Mouse (Mus musculus) retina, postnatal 1 day (tissue): ENCODE data around the gene Slc25a44.
A peak's percentile ranks its signal among the peaks of the same experiment; 100 is the strongest.

ENCODE experiments used
- DNase-seq: peaks from one replicate; pipeline ENCODE4 v3.0.0-alpha.2; 2012

Slc25a44 gene

DNA sequence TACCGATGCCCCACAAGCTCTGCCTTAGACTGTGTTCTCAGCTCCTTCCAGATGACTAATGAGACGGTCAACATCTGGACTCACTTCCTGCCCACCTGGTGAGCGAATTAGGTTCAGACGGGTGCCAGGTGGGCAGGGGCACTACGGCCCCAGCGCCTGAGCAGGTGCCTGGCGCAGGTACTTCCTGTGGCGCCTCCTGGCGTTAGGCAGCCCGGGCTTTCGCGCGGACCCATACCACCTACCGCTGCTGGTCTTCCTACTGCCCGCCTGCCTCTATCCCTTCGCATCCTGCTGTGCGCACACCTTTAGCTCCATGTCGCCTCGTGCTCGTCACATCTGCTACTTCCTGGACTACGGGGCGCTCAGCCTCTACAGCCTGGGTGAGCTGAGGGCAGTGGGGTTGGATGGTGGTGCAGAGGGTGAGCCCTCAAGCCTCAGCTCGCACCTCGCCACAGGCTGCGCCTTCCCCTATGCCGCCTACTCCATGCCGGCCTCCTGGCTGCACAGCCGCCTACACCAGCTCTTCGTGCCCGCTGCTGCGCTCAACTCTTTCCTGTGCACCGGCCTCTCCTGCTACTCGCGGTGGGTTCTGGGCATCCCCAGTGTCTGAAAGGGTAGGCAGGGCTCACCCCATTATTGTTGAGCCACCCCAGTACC, 59.1 kb downstream of the Slc25a44 start:
- DNase-seq: no peak

- DNase-seq: peak; percentile 55
These were observed 60.6 kb downstream of the Slc25a44 start, which contains the start of gene Paqr6 for GRCm38 (mm10) chr3:88364337-88364736. Gene Paqr6 (plus strand): TSS chr3:88364584.

DNA sequence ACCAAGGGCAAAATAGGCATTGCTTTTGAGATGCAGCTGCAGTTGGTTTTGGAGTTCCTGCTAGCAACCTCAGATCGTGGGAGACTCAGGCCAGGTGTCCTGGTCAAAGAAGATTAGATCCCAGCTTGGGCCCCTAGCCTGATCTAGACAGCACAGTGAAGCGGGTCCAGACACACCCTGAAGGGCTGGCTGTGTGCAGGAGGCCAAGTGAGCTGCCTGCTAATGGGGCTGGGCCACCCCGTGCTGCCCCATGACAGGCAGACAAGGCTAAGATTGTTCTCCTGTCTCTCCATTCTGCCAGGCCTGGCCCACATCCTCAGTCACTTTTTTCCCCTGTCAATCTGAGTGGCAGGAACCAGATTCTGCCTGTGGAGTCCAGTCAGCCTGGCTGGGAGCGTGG, 61.2 kb downstream of the Slc25a44 start:
- no peak for DNase-seq

- no peak for DNase-seq
These were observed 63.2 kb downstream of the Slc25a44 start for GRCm38 (mm10) chr3:88361612-88362313.

DNA sequence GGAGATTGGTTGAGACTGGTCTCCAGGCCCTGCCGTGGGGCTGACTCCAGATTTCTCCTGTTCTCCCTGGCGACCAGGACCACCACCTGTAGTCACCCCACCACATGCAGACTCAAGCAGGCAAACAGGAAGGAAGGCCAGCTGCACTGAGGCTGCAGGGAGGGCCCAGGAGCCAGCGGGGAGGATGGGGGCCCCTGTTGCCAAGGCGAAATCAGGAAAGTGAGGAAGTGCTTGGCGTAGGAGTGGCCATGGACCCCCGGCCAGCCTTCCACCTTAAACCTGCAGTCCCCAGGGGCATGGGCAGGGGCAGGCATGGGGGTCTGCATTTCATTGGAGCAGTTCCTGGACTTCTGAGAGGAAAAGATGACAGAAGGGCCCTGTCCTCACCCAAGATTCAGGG, 63.8 kb downstream of the Slc25a44 start:
- no peak for DNase-seq
